In genomic region chr13:37824956-37825645, GRCm38 (mm10) we compare ENCODE assay signal across 7 mouse cellular contexts. TPM values are rescaled to one million over a fixed set of nuclear protein-coding genes. Genes with fewer than 3 reads are reported as not detected.
DNase-seq lines count a peak whose midpoint lies in the region; ATAC-seq and TF ChIP-seq lines count a peak whose summit lies in the region.

No protein-coding gene starts in this region.

- DNase-seq in neural tube, embryonic 11.5 days (ENCODE audit: low spot score) = peak; percentile 33
- DNase-seq in neural tube, embryonic 10.5 days (ENCODE audit: extremely low spot score, low spot score) = no peak
- DNase-seq in brain, embryonic 14.5 days (ENCODE audit: low read depth) = peak; percentile 29
- peak; percentile 55 to 65 for DNase-seq in kidney, postnatal 4 days
- DNase-seq in midbrain, postnatal 0 days (ENCODE audit: low spot score) = no peak
- DNase-seq in thymus, postnatal 4 days = peak; percentile 75

- H3K4me1 ChIP-seq in neural tube, embryonic 11.5 days (ENCODE audit: control insufficient read depth, insufficient read depth, low read length) = peaks cover 3% of the 10 kb centered on the region; the same call in 1 of the 2 replicates
- H3K4me1 ChIP-seq in heart, embryonic 14.5 days (ENCODE audit: control insufficient read depth in 2 of 2, insufficient read depth in 2 of 2, low read length in 2 of 2) = peaks cover 11 to 44% of the 10 kb centered on the region in 2 experiments
- H3K4me1 ChIP-seq in midbrain, postnatal 0 days (ENCODE audit: insufficient read depth, low read length) = peaks cover 6% of the 10 kb centered on the region

- peak overlapping the region; percentile 82 for H3K4me3 ChIP-seq in neural tube, embryonic 11.5 days (ENCODE audit: low read depth, low read length)
- H3K4me3 ChIP-seq in heart, embryonic 14.5 days (ENCODE audit: control insufficient read depth in 1 of 2, insufficient read depth in 1 of 2, low read depth in 1 of 2, low read length in 2 of 2) = peak overlapping the region; percentile 72 to 77
- H3K4me3 ChIP-seq in midbrain, postnatal 0 days (ENCODE audit: low read depth, low read length) = peak overlapping the region; percentile 56

- peaks cover 8% of the 10 kb centered on the region; the same call in 1 of the 2 replicates for H3K27me3 ChIP-seq in neural tube, embryonic 11.5 days (ENCODE audit: control insufficient read depth, insufficient read depth, low read length)
- H3K27me3 ChIP-seq in heart, embryonic 14.5 days (ENCODE audit: control insufficient read depth, insufficient read depth, low read length) = no peaks in the 10 kb centered on the region
- peaks cover 34% of the 10 kb centered on the region for H3K27me3 ChIP-seq in midbrain, postnatal 0 days (ENCODE audit: insufficient read depth, low read length)

- TF ChIP-seq POLR2A in brain, embryonic 14.5 days (IDR thresholded peaks at IDR 0.05; ENCODE audit: borderline replicate concordance, extremely low read depth, insufficient read depth, insufficient read length, poor library complexity, severe bottlenecking) = no peak

- peak; percentile 4; the same call in 1 of the 2 replicates for ATAC-seq in neural tube, embryonic 11.5 days (ENCODE audit: insufficient read depth, low FRiP score, low TSS enrichment)
- no peak for ATAC-seq in heart, embryonic 14.5 days (ENCODE audit: insufficient number of reproducible peaks, insufficient read depth, low FRiP score, low read depth)
- no peak; the same call in 1 of the 2 replicates for ATAC-seq in midbrain, postnatal 0 days (ENCODE audit: low FRiP score)

- H3K4me2 ChIP-seq in neural tube, embryonic 11.5 days (ENCODE audit: low read depth) = peak overlapping the region; percentile 92
- H3K4me2 ChIP-seq in heart, embryonic 14.5 days (ENCODE audit: low read length) = peak overlapping the region; percentile 99
- peak overlapping the region; percentile 97 for H3K4me2 ChIP-seq in midbrain, postnatal 0 days (ENCODE audit: low read depth, low read length, poor library complexity, severe bottlenecking)

- H3K27ac ChIP-seq in neural tube, embryonic 11.5 days (ENCODE audit: low read depth, low read length) = no peak overlapping the region
- H3K27ac ChIP-seq in heart, embryonic 14.5 days (replicated peaks in 1 of 2; ENCODE audit: control insufficient read depth in 1 of 2, insufficient read depth in 1 of 2, low read depth in 2 of 2, low read length in 2 of 2) = peak overlapping the region; percentile 40 to 96; a peak in 2 of 4 replicates
- H3K27ac ChIP-seq in midbrain, postnatal 0 days (ENCODE audit: low read depth, low read length) = no peak overlapping the region

- no peaks in the 10 kb centered on the region for H3K9me3 ChIP-seq in neural tube, embryonic 11.5 days (ENCODE audit: control insufficient read depth, low read length)
- no peaks in the 10 kb centered on the region for H3K9me3 ChIP-seq in heart, embryonic 14.5 days (ENCODE audit: control insufficient read depth, low read length)
- no peaks in the 10 kb centered on the region for H3K9me3 ChIP-seq in midbrain, postnatal 0 days (ENCODE audit: low read length)

- WGBS in neural tube, embryonic 11.5 days = 2% methylated on average over 27 of the region's 27 CpGs
- 5% methylated on average over 27 of the region's 27 CpGs for WGBS in heart, embryonic 14.5 days
- WGBS in midbrain, postnatal 0 days = 5% methylated on average over 27 of the region's 27 CpGs

- peak overlapping the region; percentile 74 for H3K9ac ChIP-seq in neural tube, embryonic 11.5 days (ENCODE audit: low read length)
- peak overlapping the region; percentile 85 for H3K9ac ChIP-seq in heart, embryonic 14.5 days (ENCODE audit: low read length)
- H3K9ac ChIP-seq in midbrain, postnatal 0 days (replicated peaks; ENCODE audit: low read length, poor library complexity, severe bottlenecking) = no peak overlapping the region

- no peaks in the 10 kb centered on the region for H3K36me3 ChIP-seq in neural tube, embryonic 11.5 days (ENCODE audit: control insufficient read depth, insufficient read depth, low read length)
- H3K36me3 ChIP-seq in heart, embryonic 14.5 days (ENCODE audit: control insufficient read depth, insufficient read depth, low read length) = no peaks in the 10 kb centered on the region
- H3K36me3 ChIP-seq in midbrain, postnatal 0 days (ENCODE audit: insufficient read depth, low read length) = no peaks in the 10 kb centered on the region

- TF ChIP-seq CTCF in brain, embryonic 14.5 days (IDR thresholded peaks at IDR 0.05; ENCODE audit: borderline replicate concordance, extremely low read depth, insufficient read depth, insufficient read length) = no peak
- no peak for TF ChIP-seq CTCF in midbrain, postnatal 0 days (IDR thresholded peaks at IDR 0.05)

RNA-seq across cellular contexts. Expression of gene Rreb1, which starts 46.9 kb away (rescaled TPM):
- polyA plus RNA-seq in neural tube, embryonic 11.5 days (2014; fragmentation: Nextera tagmentation; extraction: Ambion mirVana) = 5.9 and 6.4 TPM in 2 replicates
- polyA plus RNA-seq in brain, embryonic 14.5 days (2012; rRNA removed) = 5.2 and 8.0 TPM in 2 replicates
- 13.6 and 17.8 TPM in 2 replicates for polyA plus RNA-seq in heart, embryonic 14.5 days (2014; fragmentation: Nextera tagmentation; extraction: Ambion mirVana)
- total RNA-seq in midbrain, postnatal 0 days (2014; rRNA removed) = 4.3 TPM in 2 replicates
- 1.4 and 2.0 TPM in 2 replicates for polyA plus RNA-seq in midbrain, postnatal 0 days (2015; fragmentation: Nextera tagmentation; extraction: Ambion mirVana)

Comparison
In these comparisons a context has a peak if more than half of its experiments do, and no peak if none do; other contexts are left out.
1. DNase-seq: peak in neural tube, embryonic 11.5 days (single experiment), brain, embryonic 14.5 days (single experiment), kidney, postnatal 4 days (2 of 2) and thymus, postnatal 4 days (single experiment); none in neural tube, embryonic 10.5 days (single experiment) and midbrain, postnatal 0 days (single experiment).
2. H3K27ac ChIP-seq: peak in heart, embryonic 14.5 days (2 of 2); none in neural tube, embryonic 11.5 days (single experiment) and midbrain, postnatal 0 days (single experiment).
3. Peak in every context shown above with its lines, with median percentiles within 50 percentile points of each other: H3K4me2 ChIP-seq and H3K4me3 ChIP-seq.